Mouse (Mus musculus) stomach, embryonic 14.5 days (tissue): ENCODE measurements around the gene Cerk. TPM values are rescaled to one million over a fixed set of nuclear protein-coding genes. Genes with fewer than 3 reads are reported as not detected.
"Not testable (repeated sequence)": the region's sequence is repeated elsewhere in the genome, so short reads cannot be mapped to it uniquely, and the experiment has no call there.

ENCODE experiments used
- ATAC-seq: fragments of 200-750 bp; cut with Nextera tagmentation; 2 replicates; pipeline ENCODE4 v1.8.0; 2017; ENCODE audit warnings: low read depth, moderate TSS enrichment; ENCODE audit not compliant: insufficient number of reproducible peaks, insufficient read depth, low FRiP score
- H3K27ac ChIP-seq: fragments of 300-500 bp; sonication (generic); 2 replicates; pipeline ENCODE4 v1.5.1; 2014; ENCODE audit warnings: mild to moderate bottlenecking, low read length, moderate library complexity, mixed read lengths
- H3K27me3 ChIP-seq: fragments of 300-500 bp; sonication (generic); 2 replicates; pipeline ENCODE4 v1.6.1; 2014; ENCODE audit warnings: low read length, control low read depth, mixed read lengths; ENCODE audit not compliant: control insufficient read depth, insufficient read depth
- H3K36me3 ChIP-seq: fragments of 300-500 bp; sonication (generic); 2 replicates; pipeline ENCODE4 v1.6.1; 2014; ENCODE audit warnings: mild to moderate bottlenecking, control low read depth, low read length, moderate library complexity, mixed read lengths; ENCODE audit not compliant: control insufficient read depth, insufficient read depth
- H3K4me1 ChIP-seq: fragments of 300-500 bp; sonication (generic); 2 replicates; pipeline ENCODE4 v1.6.1; 2014; ENCODE audit warnings: low read length, control low read depth, mixed read lengths; ENCODE audit not compliant: control insufficient read depth, insufficient read depth
- H3K4me2 ChIP-seq: fragments of 300-500 bp; sonication (generic); replicated peaks from 2 replicates; pipeline ENCODE4 v1.6.1; 2014; ENCODE audit warnings: low read depth, low read length, control low read depth
- H3K4me3 ChIP-seq: fragments of 300-500 bp; sonication (generic); 2 replicates; pipeline ENCODE4 v1.5.1; 2014; ENCODE audit warnings: low read depth, low read length, control low read depth
- H3K9ac ChIP-seq: fragments of 300-500 bp; sonication (generic); replicated peaks from 2 replicates; pipeline ENCODE4 v1.6.1; 2014; ENCODE audit warnings: low read depth, mild to moderate bottlenecking, control low read depth, low read length, moderate library complexity, mixed read lengths
- H3K9me3 ChIP-seq: fragments of 300-500 bp; sonication (generic); 2 replicates; pipeline ENCODE4 v1.6.1; 2016; ENCODE audit warnings: low read depth, low read length, control low read depth; ENCODE audit not compliant: control insufficient read depth
- WGBS: fragments of 180-500 bp; shearing (Covaris S2); extraction: QIAGEN DNeasy Blood & Tissue Kit; methylation state at CpG from one replicate; pipeline ENCODE4 v1.1.7; 2014; 5-methylcytosine and 5-hydroxymethylcytosine counted together
- polyA plus RNA-seq: library from polyadenylated mRNA; unstranded; fragments of >200 nt; fragmentation: Nextera tagmentation; extraction: Ambion mirVana; gene quantifications from 2 replicates; pipeline ENCODE4 v1.2.1, GENCODE M21; 2014

Gene Cerk
- polyA plus RNA-seq, 1 experiment from 2014 or later: 10.3 TPM

DNA sequence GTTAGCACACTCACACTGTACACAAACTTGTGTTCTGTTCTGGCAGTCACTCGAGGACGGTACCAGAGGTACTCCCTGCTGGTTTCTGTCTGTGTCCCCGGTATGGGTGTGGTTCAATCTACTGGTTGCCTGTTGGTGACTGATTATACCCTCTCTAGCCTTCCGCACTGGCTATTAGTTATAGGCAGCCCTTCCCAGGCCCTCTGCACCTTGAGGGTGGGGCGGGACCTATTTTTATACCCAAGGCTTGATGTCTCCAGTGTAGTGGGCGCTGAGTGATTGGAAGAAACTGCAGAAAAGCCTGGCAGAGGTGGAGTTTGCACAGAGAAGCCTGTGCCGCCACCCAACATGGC, 80.6 kb downstream of the Cerk start:
- 88% methylated on average over 7 of the region's 7 CpGs for WGBS
- H3K36me3 ChIP-seq: no peaks in the 10 kb centered on the region; the same call in 1 of the 2 replicates
- no peak overlapping the region for H3K4me2 ChIP-seq
- H3K9me3 ChIP-seq: no peaks in the 10 kb centered on the region
- H3K27ac ChIP-seq: no peak overlapping the region
- no peaks in the 10 kb centered on the region for H3K27me3 ChIP-seq
- H3K9ac ChIP-seq: no peak overlapping the region
- H3K4me1 ChIP-seq: no peaks in the 10 kb centered on the region
- H3K4me3 ChIP-seq: no peak overlapping the region
- peak; percentile 70; the same call in 1 of the 2 replicates for ATAC-seq

DNA sequence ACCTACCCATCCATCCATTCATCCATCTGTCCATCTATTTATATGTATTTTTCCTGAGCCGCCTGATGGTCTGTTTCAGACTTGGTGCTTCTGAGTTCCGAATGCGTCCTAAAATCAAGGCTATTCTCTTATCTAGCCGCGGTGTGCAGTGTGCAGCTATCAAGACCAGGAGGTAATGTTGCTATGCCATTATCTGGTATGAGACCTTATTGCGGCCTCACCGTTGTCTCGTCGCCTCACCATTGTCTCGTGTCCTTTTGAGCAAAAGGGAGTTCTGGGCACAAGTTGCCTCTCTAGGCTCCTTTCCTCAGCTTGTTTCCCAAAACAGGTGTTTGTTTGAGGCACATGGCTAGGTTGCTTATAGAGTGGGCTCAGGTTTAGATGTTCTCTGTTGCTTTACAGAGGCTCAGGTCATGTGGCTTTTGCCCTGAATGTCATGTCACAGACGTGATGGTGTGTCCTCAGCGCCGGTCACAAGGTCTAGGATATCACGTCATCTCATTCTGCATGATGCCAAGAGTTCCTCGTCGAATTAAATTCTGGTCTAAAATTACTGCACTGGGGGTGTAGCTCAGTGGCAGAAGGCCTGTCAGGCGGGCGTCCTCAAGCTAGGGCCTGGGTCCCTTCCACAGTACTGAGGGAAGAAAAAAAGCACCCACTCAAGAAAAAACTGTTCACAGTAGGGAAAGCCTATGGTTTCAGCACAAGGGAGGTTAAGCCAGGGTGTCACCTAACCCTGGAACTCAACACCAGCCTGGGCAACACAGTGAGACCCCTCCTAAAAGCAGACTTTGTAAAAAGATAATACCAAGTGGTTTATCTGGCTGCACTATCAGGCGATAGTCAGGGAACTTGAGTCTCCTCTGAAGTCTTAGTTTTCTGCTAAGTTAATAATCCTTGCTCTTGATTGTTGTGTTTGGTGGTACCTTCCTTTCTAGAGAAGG, 81.3 kb downstream of the Cerk start:
- no peak overlapping the region for H3K4me3 ChIP-seq
- H3K4me1 ChIP-seq: no peaks in the 10 kb centered on the region
- no peak overlapping the region for H3K9ac ChIP-seq
- no peak overlapping the region for H3K4me2 ChIP-seq
- 88% methylated on average over 19 of the region's 19 CpGs for WGBS
- H3K9me3 ChIP-seq: no peaks in the 10 kb centered on the region
- no peaks in the 10 kb centered on the region; the same call in 1 of the 2 replicates for H3K36me3 ChIP-seq
- H3K27ac ChIP-seq: no peak overlapping the region
- no peaks in the 10 kb centered on the region for H3K27me3 ChIP-seq
- ATAC-seq: no peak

DNA sequence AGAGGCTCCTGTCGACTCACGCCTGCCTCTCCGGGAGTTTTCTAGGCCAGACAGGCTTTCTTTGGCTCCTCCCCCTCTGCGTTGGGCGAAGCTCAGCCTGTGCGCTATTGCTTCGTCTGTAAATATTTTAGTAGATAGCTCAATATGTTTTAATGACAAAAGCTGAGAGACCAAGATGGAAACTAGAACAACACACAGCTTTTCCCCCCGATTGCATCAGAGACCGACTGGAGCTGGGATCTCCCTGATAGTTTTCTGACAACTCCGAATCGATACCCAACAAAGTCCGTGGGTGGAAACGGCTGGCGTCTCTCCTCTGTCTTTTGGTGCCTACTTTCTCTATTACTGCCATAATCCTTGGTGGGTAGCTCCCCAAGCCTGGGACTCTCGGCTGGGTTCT, 83.6 kb downstream of the Cerk start:
- WGBS: 87% methylated on average over 15 of the region's 15 CpGs
- H3K4me3 ChIP-seq: no peak overlapping the region
- H3K9ac ChIP-seq: no peak overlapping the region
- no peaks in the 10 kb centered on the region for H3K27me3 ChIP-seq
- no peak for ATAC-seq
- no peak overlapping the region for H3K27ac ChIP-seq
- no peaks in the 10 kb centered on the region; the same call in 1 of the 2 replicates for H3K36me3 ChIP-seq
- H3K4me2 ChIP-seq: no peak overlapping the region
- H3K4me1 ChIP-seq: no peaks in the 10 kb centered on the region
- no peaks in the 10 kb centered on the region for H3K9me3 ChIP-seq

DNA sequence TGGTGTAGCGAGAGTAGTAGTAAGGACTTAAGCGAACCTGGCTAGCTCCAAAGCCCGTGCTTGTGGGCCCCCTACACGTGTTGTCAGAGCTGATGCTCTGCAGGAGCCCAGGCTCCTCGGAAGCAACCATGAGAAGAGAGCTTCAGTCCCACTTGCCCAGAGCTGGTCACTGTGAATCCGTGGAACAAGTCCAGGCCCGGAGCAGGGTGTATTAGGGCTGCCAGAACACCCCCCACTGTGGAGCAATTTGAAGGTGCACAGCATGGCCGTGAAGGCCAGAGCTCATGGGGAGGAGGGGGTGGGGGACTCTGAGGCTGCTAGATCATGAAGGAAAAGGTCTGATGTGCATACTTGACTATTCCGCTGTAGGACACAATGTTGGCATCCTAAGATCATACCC, 84.4 kb downstream of the Cerk start:
- Histone ChIP-seq H3K27ac (no peak overlapping the region), H3K4me2 (no peak overlapping the region), H3K9me3 (no peaks in the 10 kb centered on the region), H3K9ac (no peak overlapping the region), H3K4me3 (no peak overlapping the region), H3K4me1 (no peaks in the 10 kb centered on the region), H3K36me3 (no peaks in the 10 kb centered on the region; the same call in 1 of the 2 replicates), H3K27me3 (no peaks in the 10 kb centered on the region)
- no peak for ATAC-seq
- 85% methylated on average over 9 of the region's 9 CpGs for WGBS

DNA sequence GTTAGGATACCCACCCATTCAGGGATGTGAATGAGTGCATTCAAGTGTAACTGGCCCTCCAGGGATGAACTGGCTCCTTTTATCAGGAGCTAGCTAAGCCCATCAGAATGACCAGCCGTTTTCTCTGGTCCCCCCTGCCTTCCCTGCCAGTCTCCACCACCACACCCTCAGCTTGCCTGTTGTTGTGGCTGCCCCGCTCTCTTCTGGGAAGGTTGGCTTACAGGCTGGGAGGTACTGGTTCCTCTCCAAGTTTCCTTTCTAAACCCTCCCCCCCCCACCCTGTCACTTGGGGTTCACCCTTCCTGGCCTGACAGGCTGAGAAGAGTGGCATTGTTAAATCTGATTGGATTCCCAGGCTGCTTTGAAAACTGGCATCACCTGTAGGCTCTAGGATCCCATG, 88.1 kb downstream of the Cerk start:
- Histone ChIP-seq H3K9ac (no peak overlapping the region), H3K4me3 (no peak overlapping the region), H3K4me1 (0 out of 2 replicates have a peak, but pooled peaks cover 4% of the 10 kb centered on the region), H3K4me2 (no peak overlapping the region), H3K27me3 (no peaks in the 10 kb centered on the region), H3K27ac (no peak overlapping the region), H3K36me3 (no peaks in the 10 kb centered on the region; the same call in 1 of the 2 replicates), H3K9me3 (no peaks in the 10 kb centered on the region)
- 74% methylated on average over 2 of the region's 2 CpGs for WGBS
- ATAC-seq: no peak

DNA sequence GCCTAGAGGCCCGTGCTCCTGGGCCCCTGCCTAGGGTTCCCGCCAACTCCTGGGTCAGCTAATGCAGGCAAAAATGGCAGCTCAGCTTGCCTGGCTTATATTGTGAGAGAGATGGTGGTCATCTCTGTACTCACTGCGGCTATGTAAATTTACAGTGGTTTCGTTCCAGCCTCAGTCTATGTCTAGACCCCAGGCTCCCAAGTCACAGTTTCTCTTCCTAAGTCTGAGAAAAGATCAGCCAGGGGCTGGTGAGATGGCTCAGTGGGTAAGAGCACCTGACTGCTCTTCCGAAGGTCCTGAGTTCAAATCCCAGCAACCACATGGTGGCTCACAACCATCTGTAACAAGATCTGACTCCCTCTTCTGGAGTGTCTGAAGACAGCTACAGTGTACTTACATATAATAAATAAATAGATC, 89.3 kb downstream of the Cerk start:
- not testable (repeated sequence) for H3K36me3 ChIP-seq, ATAC-seq, H3K4me3 ChIP-seq, H3K27me3 ChIP-seq, H3K4me2 ChIP-seq, H3K4me1 ChIP-seq, H3K9ac ChIP-seq, H3K9me3 ChIP-seq
- H3K27ac ChIP-seq: peak overlapping the region; percentile 46
- WGBS: 86% methylated on average over 5 of the region's 5 CpGs

DNA sequence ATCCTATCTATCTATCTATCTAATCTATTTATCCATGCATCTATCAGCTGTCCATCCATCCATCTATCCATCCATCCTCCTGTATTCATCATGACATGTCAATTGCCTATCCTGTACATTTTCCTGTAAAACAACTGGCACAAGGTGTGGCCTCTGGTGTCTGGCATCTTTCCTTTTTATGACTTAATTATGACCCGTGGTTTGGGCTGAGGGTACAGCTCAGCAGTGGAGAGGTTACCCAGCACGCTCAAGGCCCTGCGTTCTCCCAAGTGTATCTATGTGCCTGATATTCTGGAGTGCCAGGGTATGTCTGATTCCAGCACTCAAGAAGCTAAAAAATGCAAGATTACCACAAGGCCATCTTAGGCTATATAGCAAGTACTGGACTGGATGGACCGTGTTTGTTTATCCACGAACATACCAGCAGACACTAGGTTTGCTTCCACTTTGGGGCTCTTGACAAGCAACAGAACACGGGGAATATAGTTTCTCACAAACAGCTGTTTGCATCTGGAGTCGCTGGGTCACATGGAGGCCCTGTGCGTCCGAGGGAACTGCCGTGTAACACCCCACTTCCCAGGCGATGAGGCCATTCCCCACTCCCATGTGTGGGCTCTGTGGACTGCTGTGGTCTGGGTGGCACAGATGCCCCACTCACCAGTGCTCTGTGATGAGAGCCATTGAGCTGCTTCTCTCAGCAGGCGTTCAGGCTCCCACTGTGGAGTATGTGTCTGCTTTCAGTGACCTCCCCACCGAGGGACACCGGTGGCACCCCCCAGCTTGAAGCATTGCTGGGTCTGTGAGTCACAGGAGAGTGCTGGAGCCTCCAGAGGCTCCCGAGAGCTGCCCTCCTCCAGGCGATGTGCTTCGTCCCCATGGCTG, 90.0 kb downstream of the Cerk start:
- Histone ChIP-seq H3K27ac (peak overlapping the region; percentile 46), H3K36me3 (no peaks in the 10 kb centered on the region; the same call in 1 of the 2 replicates), H3K9ac (no peak overlapping the region), H3K4me3 (no peak overlapping the region), H3K4me1 (peaks cover 11% of the 10 kb centered on the region; the same call in 1 of the 2 replicates), H3K4me2 (no peak overlapping the region), H3K9me3 (no peaks in the 10 kb centered on the region), H3K27me3 (no peaks in the 10 kb centered on the region)
- WGBS: 77% methylated on average over 17 of the region's 17 CpGs
- no peak for ATAC-seq

DNA sequence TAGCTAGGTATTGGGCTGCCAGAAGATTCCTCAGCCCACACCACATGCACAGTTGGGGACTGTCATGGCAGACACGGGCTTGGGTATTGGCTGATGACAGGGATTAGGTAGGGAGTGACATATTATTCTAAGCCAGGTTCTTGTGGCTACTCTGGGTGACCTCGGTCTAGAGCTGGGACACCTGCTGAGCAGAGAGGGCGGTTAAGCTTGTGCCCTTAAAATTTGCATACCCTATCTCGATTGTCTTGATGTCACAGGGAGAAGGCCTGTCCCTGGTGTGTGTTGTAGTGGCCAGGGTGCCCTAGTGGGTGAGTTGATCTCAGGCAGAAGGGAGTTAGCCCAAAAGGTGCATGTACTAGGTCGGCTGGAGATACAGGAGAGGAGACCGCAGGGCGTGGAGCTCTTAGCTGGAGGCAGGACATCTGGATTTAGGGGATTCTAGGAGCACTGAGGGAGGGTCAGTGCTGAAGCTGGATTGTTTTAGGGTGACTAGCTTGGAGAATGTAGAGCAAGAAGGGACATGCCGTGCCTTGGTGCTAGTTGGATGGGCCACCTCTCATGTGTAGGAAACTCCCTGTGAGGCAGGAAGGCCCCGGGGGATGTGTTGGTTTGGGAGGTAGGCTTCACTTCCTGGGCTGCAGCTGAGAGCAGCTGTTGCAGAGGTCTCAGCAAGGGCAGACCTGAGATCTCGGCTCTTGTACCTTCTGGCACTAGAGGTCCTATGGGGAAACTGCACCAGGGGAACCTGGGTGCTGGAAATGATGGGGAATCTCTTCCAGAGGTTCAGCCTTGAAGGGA, 91.4 kb downstream of the Cerk start:
- H3K4me1 ChIP-seq: peaks cover 25% of the 10 kb centered on the region
- no peak overlapping the region for H3K4me3 ChIP-seq
- H3K9ac ChIP-seq: no peak overlapping the region
- no peak overlapping the region for H3K27ac ChIP-seq
- 71% methylated on average over 10 of the region's 10 CpGs for whole genome bisulfite sequencing
- no peaks in the 10 kb centered on the region for H3K27me3 ChIP-seq
- H3K36me3 ChIP-seq: no peaks in the 10 kb centered on the region
- no peak for ATAC-seq
- no peak overlapping the region for H3K4me2 ChIP-seq
- no peaks in the 10 kb centered on the region for H3K9me3 ChIP-seq
